Mouse (Mus musculus) forebrain, embryonic 13.5 days (tissue): ENCODE results near the gene Slc44a1. TPM values are rescaled to one million over a fixed set of nuclear protein-coding genes. Genes with fewer than 3 reads are reported as not detected.
A peak's percentile ranks its signal among the peaks of the same experiment; 100 is the strongest.

Experiments used
- ATAC-seq: fragments of 200-750 bp; cut with Nextera tagmentation; 2 replicates; pipeline ENCODE4 v1.8.0; 2017
- H3K27ac ChIP-seq: fragments of 300-500 bp; sonication (generic); 2 replicates; pipeline ENCODE4 v1.5.1; 2015; ENCODE audit warnings: inconsistent platforms, mild to moderate bottlenecking, moderate library complexity
- H3K27me3 ChIP-seq: fragments of 300-500 bp; sonication (generic); 2 replicates; pipeline ENCODE4 v1.6.1; 2015; ENCODE audit warnings: mild to moderate bottlenecking, inconsistent platforms
- H3K36me3 ChIP-seq: fragments of 300-500 bp; sonication (generic); 2 replicates; pipeline ENCODE4 v1.6.1; 2015; ENCODE audit warnings: mild to moderate bottlenecking, inconsistent platforms; ENCODE audit not compliant: poor library complexity, severe bottlenecking
- H3K4me1 ChIP-seq: fragments of 300-500 bp; sonication (generic); 2 replicates; pipeline ENCODE4 v1.6.1; 2015; ENCODE audit warnings: inconsistent platforms
- H3K4me2 ChIP-seq: fragments of 300-500 bp; sonication (generic); 2 replicates; pipeline ENCODE4 v1.6.1; 2015; ENCODE audit warnings: inconsistent platforms, mild to moderate bottlenecking, moderate library complexity
- H3K4me3 ChIP-seq: fragments of 300-500 bp; sonication (generic); 2 replicates; pipeline ENCODE4 v1.5.1; 2015; ENCODE audit warnings: mild to moderate bottlenecking, inconsistent platforms
- H3K9ac ChIP-seq: fragments of 300-500 bp; sonication (generic); 2 replicates; pipeline ENCODE4 v1.6.1; 2015; ENCODE audit warnings: mild to moderate bottlenecking, inconsistent platforms
- H3K9me3 ChIP-seq: fragments of 300-500 bp; sonication (generic); replicated peaks from 2 replicates; pipeline ENCODE4 v1.6.1; 2016; ENCODE audit warnings: inconsistent platforms
- WGBS: fragments of 180-500 bp; shearing (Covaris S2); methylation state at CpG from one replicate; pipeline ENCODE4 v1.1.7; 2015; 5-methylcytosine and 5-hydroxymethylcytosine counted together
- polyA plus RNA-seq: library from polyadenylated mRNA; unstranded; fragments of >200 nt; fragmentation: Nextera tagmentation; extraction: Ambion mirVana; gene quantifications from 2 replicates; pipeline ENCODE4 v1.2.1, GENCODE M21; 2015

The Slc44a1 gene
- polyA plus RNA-seq, 1 experiment from 2014 or later, result 11.5 TPM

DNA sequence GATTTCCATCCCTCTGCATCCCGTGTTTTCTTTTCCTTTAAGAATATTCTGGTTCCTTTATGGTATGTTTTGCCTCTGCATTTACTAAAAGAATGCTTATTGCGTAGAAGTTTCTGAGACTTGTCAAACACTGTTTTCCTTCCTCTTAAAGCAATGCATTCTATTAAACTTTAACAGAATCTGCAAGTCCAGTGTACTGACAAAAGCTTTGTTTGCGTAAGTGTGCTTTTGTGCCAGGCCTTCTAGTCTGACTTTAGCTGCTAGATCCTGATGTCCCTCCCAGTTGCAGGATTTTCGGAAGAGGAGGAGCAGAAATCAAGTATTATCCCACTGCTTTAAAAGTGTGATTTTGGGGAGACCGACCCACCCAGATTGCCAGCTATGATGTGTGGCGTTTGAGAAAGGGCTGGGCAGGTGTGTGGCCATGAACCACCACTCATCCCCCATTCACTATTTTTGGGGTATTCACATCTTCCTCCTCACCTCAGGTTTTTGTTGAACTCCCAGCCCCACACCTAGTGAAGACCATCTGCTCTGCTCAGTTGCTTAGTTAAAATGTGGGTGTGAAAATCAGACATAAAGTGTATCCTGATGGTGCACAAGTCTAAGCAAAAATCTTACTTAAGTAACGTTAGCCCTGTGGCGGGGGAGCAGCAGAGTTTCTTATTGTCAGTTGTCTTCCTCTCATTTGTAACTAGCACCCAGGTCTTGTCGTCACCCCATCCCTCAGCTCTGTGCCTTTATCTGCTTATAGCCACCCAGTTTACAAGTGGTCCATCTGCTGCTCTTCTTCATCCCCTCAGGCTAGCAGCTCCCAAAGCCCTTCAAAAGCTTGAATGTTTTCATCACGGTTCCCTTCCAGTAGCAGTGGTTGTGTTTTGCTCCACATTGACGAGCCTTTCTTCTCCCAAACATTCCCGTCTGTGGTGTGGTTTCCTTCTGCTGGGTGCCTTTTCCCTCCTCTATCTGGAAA, 47.3 kb downstream of the Slc44a1 start:
- H3K9me3 ChIP-seq, result no peaks in the 10 kb centered on the region
- ATAC-seq, result 0 out of 2 replicates have a peak, but pooled peaks have one; percentile 37
- no peak overlapping the region for H3K9ac ChIP-seq
- H3K27ac ChIP-seq, result peak overlapping the region; percentile 54
- no peak overlapping the region for H3K4me3 ChIP-seq
- H3K4me1 ChIP-seq, result peaks cover 9% of the 10 kb centered on the region
- no peak overlapping the region for H3K4me2 ChIP-seq
- no peaks in the 10 kb centered on the region for H3K27me3 ChIP-seq
- 63% methylated on average over 12 of the region's 12 CpGs for WGBS
- no peaks in the 10 kb centered on the region for H3K36me3 ChIP-seq

DNA sequence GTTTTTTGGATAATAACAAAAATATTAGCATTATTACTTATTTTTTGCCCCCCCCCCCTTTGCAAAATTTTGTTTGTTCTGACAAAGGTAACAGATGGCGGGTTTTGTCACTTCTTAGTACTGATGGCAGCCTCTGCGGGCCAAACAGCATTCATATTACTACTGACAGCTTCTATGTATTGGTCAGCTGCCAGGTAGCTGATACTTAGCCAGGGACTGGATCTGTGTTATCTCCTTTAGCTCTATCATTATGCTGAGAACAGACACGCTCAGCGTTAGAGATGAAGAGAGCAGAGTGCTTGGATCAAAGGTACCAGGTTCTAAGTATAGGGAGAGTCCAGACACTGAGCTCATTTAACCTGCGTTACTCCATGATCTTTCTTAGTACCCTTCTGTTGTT, 48.6 kb downstream of the Slc44a1 start:
- WGBS, result 78% methylated on average over 5 of the region's 5 CpGs
- Histone ChIP-seq H3K9me3 (no peaks in the 10 kb centered on the region), H3K27ac (no peak overlapping the region), H3K4me1 (peaks cover 9% of the 10 kb centered on the region), H3K27me3 (no peaks in the 10 kb centered on the region), H3K36me3 (no peaks in the 10 kb centered on the region), H3K9ac (no peak overlapping the region), H3K4me3 (no peak overlapping the region), H3K4me2 (no peak overlapping the region)
- ATAC-seq, result peak; percentile 62; the same call in 1 of the 2 replicates

DNA sequence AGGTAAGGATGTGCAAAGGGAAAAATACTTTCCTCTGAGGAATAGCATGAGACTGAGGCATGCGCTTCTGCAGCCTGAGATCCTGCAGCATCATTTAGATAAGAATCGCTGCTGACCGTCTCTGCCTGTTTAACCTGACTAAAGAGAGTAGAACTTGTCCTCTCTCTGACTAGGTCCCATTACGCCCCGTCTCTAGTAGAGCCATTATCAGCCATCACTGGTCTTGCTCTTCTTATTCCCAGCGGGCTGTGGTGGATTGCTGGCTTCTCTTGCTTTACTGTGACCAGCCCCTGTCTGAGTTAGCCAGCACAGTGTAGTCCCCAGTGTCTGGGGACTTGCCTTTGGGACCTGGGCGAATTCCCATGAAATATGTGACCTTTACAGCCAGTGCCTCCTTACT, 50.2 kb downstream of the Slc44a1 start:
- Histone ChIP-seq H3K36me3 (no peaks in the 10 kb centered on the region), H3K4me1 (peaks cover 15% of the 10 kb centered on the region), H3K27me3 (no peaks in the 10 kb centered on the region), H3K4me2 (no peak overlapping the region), H3K4me3 (no peak overlapping the region), H3K27ac (no peak overlapping the region), H3K9ac (no peak overlapping the region), H3K9me3 (no peaks in the 10 kb centered on the region)
- no peak for ATAC-seq
- 91% methylated on average over 7 of the region's 7 CpGs for WGBS

DNA sequence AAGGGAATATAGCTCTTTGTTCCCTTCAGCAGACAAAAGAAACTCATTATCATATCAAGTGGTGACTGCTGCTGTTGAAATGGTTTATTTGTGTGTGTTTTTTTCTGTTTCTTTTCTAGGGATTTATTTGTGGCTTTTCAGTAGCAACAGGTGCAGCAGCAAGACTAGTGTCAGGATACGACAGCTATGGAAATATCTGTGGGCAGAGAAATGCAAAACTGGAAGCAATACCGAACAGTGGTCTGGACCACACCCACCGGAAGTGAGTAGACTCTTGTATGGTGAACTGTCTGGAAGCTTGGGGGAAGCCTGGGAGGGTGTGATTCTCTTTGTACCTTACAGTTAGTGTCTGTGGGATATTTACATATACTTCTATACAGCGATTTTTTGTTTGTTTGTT, 51.1 kb downstream of the Slc44a1 start:
- WGBS, result 41% methylated on average over 4 of the region's 4 CpGs
- H3K4me1 ChIP-seq, result peaks cover 20% of the 10 kb centered on the region
- no peak overlapping the region for H3K4me3 ChIP-seq
- H3K27ac ChIP-seq, result no peak overlapping the region
- no peak overlapping the region for H3K4me2 ChIP-seq
- peak; percentile 49; the same call in 1 of the 2 replicates for ATAC-seq
- no peaks in the 10 kb centered on the region for H3K9me3 ChIP-seq
- no peak overlapping the region for H3K9ac ChIP-seq
- H3K36me3 ChIP-seq, result no peaks in the 10 kb centered on the region
- H3K27me3 ChIP-seq, result no peaks in the 10 kb centered on the region

DNA sequence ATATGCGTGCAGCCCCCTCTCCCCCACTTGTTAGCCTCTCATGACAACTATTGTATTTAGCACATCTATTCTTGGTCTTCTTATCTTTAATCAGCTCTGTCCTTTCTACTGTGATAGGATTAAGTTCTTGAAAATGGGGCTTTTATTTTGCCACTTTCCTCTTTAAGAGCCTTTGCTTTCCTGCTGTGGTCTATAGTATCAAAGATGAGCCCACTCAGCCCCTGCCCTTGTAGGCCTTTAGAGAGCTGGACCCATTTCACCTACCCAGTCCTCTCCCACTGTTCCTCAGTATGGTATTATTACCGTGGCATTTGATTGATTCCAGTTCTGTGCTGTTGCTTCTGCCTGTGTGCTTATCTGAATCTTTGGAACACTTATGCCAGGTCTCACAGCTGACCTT, 55.4 kb downstream of the Slc44a1 start:
- no peaks in the 10 kb centered on the region for H3K27me3 ChIP-seq
- H3K9ac ChIP-seq, result no peak overlapping the region
- H3K4me1 ChIP-seq, result peaks cover 18% of the 10 kb centered on the region
- ATAC-seq, result no peak
- H3K9me3 ChIP-seq, result no peaks in the 10 kb centered on the region
- H3K4me2 ChIP-seq, result no peak overlapping the region
- H3K27ac ChIP-seq, result peak overlapping the region; percentile 6; the same call in 1 of the 2 replicates
- no peak overlapping the region for H3K4me3 ChIP-seq
- 6% methylated on average over 2 of the region's 2 CpGs for WGBS
- no peaks in the 10 kb centered on the region for H3K36me3 ChIP-seq

DNA sequence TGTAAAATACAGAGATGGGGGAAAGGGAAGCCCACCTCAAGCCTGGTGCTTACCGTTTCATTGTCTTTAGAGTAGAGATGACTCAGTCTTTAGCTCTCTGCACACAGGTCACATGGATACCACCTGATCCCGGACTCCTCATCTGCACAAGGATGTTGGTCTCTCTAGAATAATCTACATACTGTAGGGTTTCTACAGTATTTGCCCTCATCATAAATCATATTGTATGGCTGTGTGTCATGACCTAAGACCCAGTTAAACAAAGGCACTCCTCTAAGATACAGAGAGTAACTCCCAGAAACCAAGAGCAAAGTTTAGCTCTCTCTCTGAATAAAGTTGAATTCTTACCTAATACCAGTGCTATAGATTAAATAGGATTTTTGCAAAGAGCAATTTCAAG, 62.6 kb downstream of the Slc44a1 start:
- Histone ChIP-seq H3K27ac (no peak overlapping the region), H3K36me3 (no peaks in the 10 kb centered on the region), H3K27me3 (no peaks in the 10 kb centered on the region), H3K9ac (no peak overlapping the region), H3K4me2 (no peak overlapping the region), H3K4me1 (no peaks in the 10 kb centered on the region), H3K4me3 (no peak overlapping the region), H3K9me3 (no peaks in the 10 kb centered on the region)
- 94% methylated on average over 2 of the region's 2 CpGs for WGBS
- no peak for ATAC-seq

DNA sequence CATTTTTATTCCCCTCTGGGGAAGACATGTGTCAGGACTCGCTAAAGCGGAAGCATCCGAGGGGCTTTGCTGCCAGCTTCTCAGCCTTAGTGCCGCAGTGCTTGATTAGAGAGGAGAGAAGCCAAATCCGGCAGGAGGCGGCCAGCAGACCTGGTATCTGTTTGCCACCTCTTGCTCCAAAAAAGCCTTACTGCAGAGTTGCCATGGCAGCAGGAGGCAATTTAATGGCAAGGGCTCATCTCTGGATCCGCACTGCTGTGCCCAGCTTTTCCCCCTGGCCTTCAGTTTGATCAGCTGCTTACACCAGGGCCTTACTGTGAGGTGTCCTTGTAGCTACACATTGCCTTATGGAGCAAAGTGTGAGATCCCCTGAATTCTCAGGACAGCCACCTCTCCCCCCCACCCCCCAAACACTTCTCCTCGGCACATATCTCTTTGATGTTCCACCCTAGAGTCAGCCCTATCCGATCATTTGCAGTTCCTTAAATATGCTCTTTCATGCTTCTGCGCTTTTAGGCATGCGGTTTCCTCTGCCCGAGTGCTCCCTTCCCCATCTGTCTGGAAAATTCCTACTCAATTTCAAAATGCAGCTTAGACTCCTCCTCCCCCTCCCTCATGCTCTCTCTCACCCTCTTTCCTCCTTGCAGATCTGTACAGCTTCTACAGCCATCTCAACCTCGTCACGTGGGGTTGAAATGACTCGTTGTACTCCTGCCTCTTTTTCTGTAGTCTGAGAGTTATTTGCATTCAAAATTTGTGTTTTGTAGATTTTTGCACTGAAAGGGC, 72.1 kb downstream of the Slc44a1 start:
- Histone ChIP-seq H3K4me2 (peak overlapping the region; percentile 19), H3K9me3 (no peaks in the 10 kb centered on the region), H3K9ac (no peak overlapping the region), H3K27ac (peak overlapping the region; percentile 82), H3K27me3 (no peaks in the 10 kb centered on the region), H3K36me3 (no peaks in the 10 kb centered on the region), H3K4me3 (no peak overlapping the region), H3K4me1 (peaks cover 37% of the 10 kb centered on the region)
- WGBS, result 41% methylated on average over 15 of the region's 15 CpGs
- ATAC-seq, result peak; percentile 78

DNA sequence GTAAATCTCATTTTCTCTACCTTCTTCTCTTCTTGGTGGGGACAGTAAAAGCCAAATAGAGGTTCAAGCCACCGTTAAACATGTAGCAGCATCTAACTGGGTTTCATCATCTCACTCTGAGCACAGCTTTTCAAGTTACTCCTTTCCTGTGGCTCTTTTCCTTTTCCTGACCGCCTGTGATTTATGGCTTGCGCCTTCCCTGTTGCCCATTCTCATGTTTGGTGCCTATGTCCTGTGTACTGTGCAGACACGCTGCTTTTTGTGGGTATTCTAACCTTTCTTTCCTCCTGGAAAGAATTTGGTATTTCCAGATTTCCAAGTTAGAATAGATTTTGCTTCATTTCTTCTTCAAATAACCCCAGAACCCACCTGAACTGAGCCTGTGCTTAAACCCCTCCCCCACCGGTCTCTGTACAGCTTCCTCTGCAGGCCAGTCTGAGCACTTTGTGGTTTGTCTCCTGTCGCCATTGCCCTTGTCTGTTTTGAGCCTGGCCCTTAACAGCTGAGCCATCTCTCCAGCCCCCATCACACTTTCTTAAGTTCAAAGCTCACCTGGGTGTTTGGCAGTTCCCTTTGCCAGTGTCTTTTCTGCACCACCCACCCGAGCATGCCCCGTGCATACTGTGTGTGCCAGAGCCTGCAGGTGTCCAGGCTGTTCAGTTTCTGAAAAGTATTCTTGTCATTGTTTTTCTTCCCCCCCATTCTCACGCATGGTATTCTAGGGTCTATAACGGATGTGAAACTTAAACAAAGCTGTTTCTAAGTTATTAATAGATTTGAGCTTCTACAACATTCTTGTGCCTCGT, 73.3 kb downstream of the Slc44a1 start:
- peak overlapping the region; percentile 82 for H3K27ac ChIP-seq
- 80% methylated on average over 11 of the region's 11 CpGs for WGBS
- H3K36me3 ChIP-seq, result no peaks in the 10 kb centered on the region
- no peak overlapping the region for H3K4me3 ChIP-seq
- H3K4me2 ChIP-seq, result no peak overlapping the region
- H3K9ac ChIP-seq, result no peak overlapping the region
- no peaks in the 10 kb centered on the region for H3K27me3 ChIP-seq
- peaks cover 37% of the 10 kb centered on the region for H3K4me1 ChIP-seq
- no peaks in the 10 kb centered on the region for H3K9me3 ChIP-seq
- no peak for ATAC-seq

DNA sequence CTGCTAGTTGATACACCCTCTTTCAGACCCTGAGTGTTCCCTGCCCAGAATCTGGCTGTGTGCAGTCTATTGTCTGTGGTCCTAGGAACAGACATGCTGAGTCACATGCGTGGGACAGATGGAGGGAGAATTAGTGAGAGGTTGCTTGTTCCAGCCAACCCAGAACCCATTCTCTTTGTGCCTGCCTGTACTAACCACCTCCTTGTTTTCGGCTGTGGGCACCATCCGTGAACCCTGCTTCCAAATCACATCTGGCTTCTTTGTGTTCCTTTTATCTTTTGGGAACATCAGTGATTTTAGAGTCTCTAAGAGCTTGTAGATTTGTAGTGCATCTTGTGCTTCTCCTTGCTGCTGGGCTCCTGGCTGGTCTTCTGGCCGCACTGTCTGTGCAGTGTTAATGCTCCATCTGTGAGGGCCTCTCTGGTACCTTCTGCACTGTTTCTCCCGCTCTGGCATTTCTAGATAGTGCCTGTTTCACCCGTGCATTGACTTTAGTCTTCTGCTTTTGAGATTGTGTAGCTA, 75.9 kb downstream of the Slc44a1 start:
- Histone ChIP-seq H3K9me3 (no peaks in the 10 kb centered on the region), H3K27ac (peak overlapping the region; percentile 19)

DNA sequence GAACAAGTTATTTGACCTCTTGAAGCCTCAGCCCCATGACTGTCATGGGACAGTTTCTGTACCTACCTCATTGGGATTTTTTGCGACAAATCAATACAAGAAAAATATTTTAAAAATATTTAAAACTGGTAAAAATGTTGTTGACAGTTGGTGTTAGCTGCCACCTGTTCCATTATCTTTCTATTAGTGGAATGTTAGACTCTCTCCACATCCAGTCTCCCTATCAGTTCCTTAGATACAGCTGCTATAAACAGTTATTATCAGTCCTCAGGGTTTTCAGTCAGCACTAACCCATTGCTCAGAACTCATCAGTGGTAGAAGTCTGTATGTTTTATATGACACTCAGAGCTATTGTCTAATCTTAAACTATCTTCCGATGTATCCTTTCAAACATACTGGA, 79.2 kb downstream of the Slc44a1 start:
- no peaks in the 10 kb centered on the region for H3K36me3 ChIP-seq
- H3K27ac ChIP-seq, result no peak overlapping the region
- H3K4me2 ChIP-seq, result no peak overlapping the region
- no peaks in the 10 kb centered on the region for H3K9me3 ChIP-seq
- no peak overlapping the region for H3K9ac ChIP-seq
- no peak for ATAC-seq
- H3K4me3 ChIP-seq, result no peak overlapping the region
- WGBS, result 98% methylated on average over 2 of the region's 2 CpGs
- H3K27me3 ChIP-seq, result no peaks in the 10 kb centered on the region
- peaks cover 18% of the 10 kb centered on the region for H3K4me1 ChIP-seq

More for the DNA sequence above, 75.9 kb downstream of the Slc44a1 start:
- WGBS, result 81% methylated on average over 6 of the region's 6 CpGs
- H3K4me3 ChIP-seq, result no peak overlapping the region
- H3K27me3 ChIP-seq, result no peaks in the 10 kb centered on the region
- H3K4me1 ChIP-seq, result peaks cover 37% of the 10 kb centered on the region
- no peak overlapping the region for H3K9ac ChIP-seq
- H3K4me2 ChIP-seq, result no peak overlapping the region
- peak; percentile 44 for ATAC-seq
- H3K36me3 ChIP-seq, result no peaks in the 10 kb centered on the region

DNA sequence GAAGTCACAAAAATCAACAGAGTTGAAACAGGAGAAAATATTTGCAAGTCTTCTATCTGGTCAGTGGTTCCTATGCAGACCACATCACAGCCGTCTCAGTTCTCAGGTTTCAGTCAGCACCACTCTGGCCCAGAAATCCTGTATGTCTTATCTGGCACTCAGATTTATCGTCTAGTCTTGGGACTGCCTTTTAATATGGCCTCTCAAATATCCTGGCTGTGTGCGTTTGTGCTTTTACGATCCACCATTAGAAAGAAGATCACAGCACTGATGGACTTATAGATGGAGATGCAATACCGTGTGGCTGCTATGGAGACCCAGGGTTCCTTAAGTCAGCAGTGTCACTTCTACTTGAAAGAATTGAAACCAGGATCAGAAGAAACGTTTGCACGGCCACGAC, 80.8 kb downstream of the Slc44a1 start:
- no peak overlapping the region for H3K9ac ChIP-seq
- H3K27me3 ChIP-seq, result no peaks in the 10 kb centered on the region
- H3K4me1 ChIP-seq, result peaks cover 15% of the 10 kb centered on the region
- ATAC-seq, result no peak
- H3K9me3 ChIP-seq, result no peaks in the 10 kb centered on the region
- no peak overlapping the region for H3K4me2 ChIP-seq
- no peak overlapping the region for H3K4me3 ChIP-seq
- H3K36me3 ChIP-seq, result no peaks in the 10 kb centered on the region
- 90% methylated on average over 8 of the region's 8 CpGs for WGBS
- no peak overlapping the region for H3K27ac ChIP-seq
